Mouse (Mus musculus): ENCODE measurements around the gene Nupl1.

DNA sequence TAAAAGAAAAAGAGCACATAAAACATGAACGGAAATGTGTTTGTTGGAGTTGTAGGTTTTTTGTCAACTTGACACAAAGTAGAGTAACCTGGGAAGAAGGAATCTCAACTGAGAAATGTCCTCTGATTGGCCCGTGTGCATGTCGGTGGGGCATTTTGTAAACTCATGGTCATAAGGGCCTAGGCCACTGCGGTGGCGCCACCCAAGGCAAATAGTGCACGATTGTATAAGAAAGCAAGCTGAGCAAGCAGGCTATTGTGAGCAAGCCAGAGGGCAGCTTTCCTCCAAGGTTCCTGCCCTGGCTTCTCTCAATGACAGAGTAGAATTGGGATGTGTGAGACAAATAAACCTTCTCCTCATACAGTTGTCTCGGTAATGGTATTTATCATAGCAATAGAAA is 42.1 kb downstream of the Nupl1 start:
- TF ChIP-seq ZC3H11A (IDR thresholded peaks at IDR 0.05; ENCODE audit: borderline replicate concordance, low read depth, low read length) = no peak
- no peak for TF ChIP-seq HCFC1 (IDR thresholded peaks at IDR 0.05; ENCODE audit: borderline replicate concordance, insufficient read depth, low read length)
- TF ChIP-seq MAFK (IDR thresholded peaks at IDR 0.05; ENCODE audit: insufficient read depth, low read depth, low read length) = no peak
- no peak for TF ChIP-seq ZNF384 (IDR thresholded peaks at IDR 0.05; ENCODE audit: low read depth, low read length)
- no peak for TF ChIP-seq CHD2 (IDR thresholded peaks at IDR 0.05; ENCODE audit: low read depth, low read length)
